Mouse (Mus musculus): ENCODE results near the gene Tbc1d21.

The Tbc1d21 gene

DNA sequence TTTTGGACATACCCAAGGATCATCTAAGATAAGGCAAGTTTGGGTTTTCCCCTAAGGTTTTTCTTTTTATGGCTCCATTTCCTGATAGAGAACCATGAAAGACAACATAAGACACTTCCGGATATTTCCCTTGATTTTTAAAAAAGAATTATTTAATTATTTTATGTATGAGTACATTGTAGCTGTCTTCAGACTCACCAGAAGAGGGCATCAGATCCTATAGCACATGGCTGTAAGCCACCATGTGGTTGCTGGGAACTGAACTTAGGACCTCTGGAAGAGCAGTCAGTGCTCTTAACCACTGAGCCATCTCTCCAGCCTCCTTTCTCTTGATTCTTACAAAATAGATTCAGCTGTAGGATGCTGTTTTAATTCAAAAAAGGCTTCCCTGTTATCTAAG lies 28.5 kb downstream of the Tbc1d21 start:
- DNase-seq (ENCODE audit: low spot score) = no peak

- no peak for DNase-seq (ENCODE audit: low spot score)
These were observed 33.5 kb downstream of the Tbc1d21 start for GRCm38 (mm10) chr9:58336650-58337281.

GRCm38 (mm10) chr9:58331276-58331675 lies 39.0 kb downstream of the Tbc1d21 start:
- DNase-seq (ENCODE audit: low spot score) = no peak

DNA sequence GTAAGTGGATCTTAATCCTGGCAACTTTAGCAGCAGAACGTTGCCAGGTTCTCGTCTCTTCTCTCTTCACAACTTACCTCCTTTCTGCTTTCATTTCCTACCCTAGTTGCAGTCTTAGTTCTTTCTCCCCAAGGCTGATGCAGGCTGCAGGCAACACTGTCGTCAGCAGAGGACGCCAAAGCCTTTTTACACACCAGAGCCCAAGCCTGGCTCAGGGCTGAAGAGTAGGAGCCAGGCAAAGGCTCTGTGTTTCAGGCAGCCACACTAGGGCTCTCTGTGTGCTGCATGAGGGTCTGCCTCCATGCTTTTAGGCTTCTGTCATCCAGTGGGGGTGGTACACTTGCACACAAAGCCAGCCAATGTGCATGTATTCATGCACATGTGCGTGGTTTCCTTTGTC lies 40.0 kb downstream of the Tbc1d21 start:
- peak; percentile 37 for DNase-seq (ENCODE audit: low spot score)

- no peak for DNase-seq (ENCODE audit: low spot score)
These were observed 42.9 kb downstream of the Tbc1d21 start for GRCm38 (mm10) chr9:58327382-58327781.

- no peak for DNase-seq (ENCODE audit: low spot score)
These were observed 43.6 kb downstream of the Tbc1d21 start for GRCm38 (mm10) chr9:58326477-58327180.

GRCm38 (mm10) chr9:58321681-58322080 lies 48.6 kb downstream of the Tbc1d21 start:
- no peak for DNase-seq (ENCODE audit: low spot score)

GRCm38 (mm10) chr9:58318317-58318716 lies 51.9 kb downstream of the Tbc1d21 start:
- DNase-seq (ENCODE audit: low spot score) = no peak

GRCm38 (mm10) chr9:58317381-58317780 lies 52.9 kb downstream of the Tbc1d21 start:
- DNase-seq (ENCODE audit: low spot score) = no peak

GRCm38 (mm10) chr9:58316784-58317183 lies 53.5 kb downstream of the Tbc1d21 start:
- DNase-seq (ENCODE audit: low spot score) = no peak

- no peak for DNase-seq (ENCODE audit: low spot score)
These were observed 54.4 kb downstream of the Tbc1d21 start for GRCm38 (mm10) chr9:58315850-58316249.

- DNase-seq (ENCODE audit: low spot score) = no peak
These were observed 55.4 kb downstream of the Tbc1d21 start for GRCm38 (mm10) chr9:58314682-58315360.

GRCm38 (mm10) chr9:58312944-58313359 lies 57.3 kb downstream of the Tbc1d21 start, which contains the start of gene Loxl1:
TSS of gene Loxl1 (minus strand) at chr9:58313186.
- DNase-seq (ENCODE audit: low spot score) = peak; percentile 66

DNA sequence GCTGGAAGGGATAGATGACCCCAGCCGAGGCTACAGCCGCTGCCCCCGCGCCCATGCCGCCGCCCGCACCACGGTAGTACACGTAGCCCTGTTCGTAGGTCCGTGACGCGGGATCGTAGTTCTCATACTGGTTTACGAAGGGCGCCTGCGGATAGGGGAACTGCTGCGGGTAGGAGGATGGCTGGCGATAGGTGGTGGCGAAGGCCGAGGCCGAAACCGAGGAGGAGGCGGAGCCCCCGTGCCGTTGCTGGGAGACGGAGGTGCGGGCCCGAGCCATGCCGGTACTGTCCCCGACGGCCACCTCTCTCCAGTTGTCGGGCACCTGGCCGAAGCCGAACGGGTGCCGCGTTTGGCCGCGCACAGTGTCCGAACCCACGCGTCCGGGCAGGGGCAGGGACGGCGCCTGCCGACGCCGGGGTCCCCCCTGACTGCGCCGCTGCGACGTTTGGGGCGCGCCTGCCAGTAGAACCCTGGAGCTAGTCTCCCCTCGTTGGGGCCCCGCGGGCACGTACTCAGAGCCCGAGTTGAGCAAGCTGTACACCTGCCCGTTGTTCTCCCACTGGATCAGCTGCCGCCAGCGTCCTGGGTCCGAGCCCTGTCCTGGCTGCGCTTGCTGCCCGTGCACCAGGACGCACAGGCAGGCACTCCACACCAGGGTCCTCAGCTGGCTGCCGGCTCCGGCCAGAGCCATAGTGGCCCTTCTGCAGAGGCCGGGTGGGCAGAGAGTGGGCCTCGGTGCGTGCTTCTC lies 57.9 kb downstream of the Tbc1d21 start:
- peak; percentile 74 for DNase-seq (ENCODE audit: low spot score)

GRCm38 (mm10) chr9:58311191-58311910 lies 58.9 kb downstream of the Tbc1d21 start:
- DNase-seq (ENCODE audit: low spot score) = peak; percentile 48

GRCm38 (mm10) chr9:58310043-58310660 lies 60.1 kb downstream of the Tbc1d21 start:
- DNase-seq (ENCODE audit: low spot score) = peak; percentile 34
